Mouse (Mus musculus): ENCODE measurements around the gene Rfc2. TPM values are rescaled to one million over a fixed set of nuclear protein-coding genes. Genes with fewer than 3 reads are reported as not detected.

The Rfc2 gene
- polyA plus RNA-seq, 1 experiment from 2014 or later, result 324 TPM

Small RNA genes within 50 kb of the gene (microRNA-seq; reads per million reads assigned to microRNA genes)
- not detected for gene Mir7228

Other genes starting within 250 kb of the Rfc2 start
- 75.6 and 79.9 TPM in 2 replicates for gene Gtf2ird1, start 124.7 kb upstream of the Rfc2 start, polyA plus RNA-seq (2014; fragmentation: Nextera tagmentation; extraction: Ambion mirVana)
- gene Clip2, start 28.9 kb upstream of the Rfc2 start, polyA plus RNA-seq (2014; fragmentation: Nextera tagmentation; extraction: Ambion mirVana), result 7.6 and 8.1 TPM in 2 replicates
- gene Syna, start 21.2 kb upstream of the Rfc2 start, polyA plus RNA-seq (2014; fragmentation: Nextera tagmentation; extraction: Ambion mirVana), result not detected in 2 replicates
- gene Lat2, start 33.7 kb downstream of the Rfc2 start, polyA plus RNA-seq (2014; fragmentation: Nextera tagmentation; extraction: Ambion mirVana), result 1.4 TPM in 2 replicates
- 457 and 469 TPM in 2 replicates for gene Eif4h, start 58.1 kb downstream of the Rfc2 start, polyA plus RNA-seq (2014; fragmentation: Nextera tagmentation; extraction: Ambion mirVana)
- gene Limk1, start 107.2 kb downstream of the Rfc2 start, polyA plus RNA-seq (2014; fragmentation: Nextera tagmentation; extraction: Ambion mirVana), result 10.3 and 11.4 TPM in 2 replicates
- 2.6 and 3.1 TPM in 2 replicates for gene Eln, start 166.0 kb downstream of the Rfc2 start, polyA plus RNA-seq (2014; fragmentation: Nextera tagmentation; extraction: Ambion mirVana)

Measured in neural tube, embryonic 11.5 days (tissue).